Mouse (Mus musculus) forebrain, embryonic 11.5 days (tissue): ENCODE data around the gene Jsrp1. TPM values are rescaled to one million over a fixed set of nuclear protein-coding genes. Genes with fewer than 3 reads are reported as not detected.
A peak's percentile ranks its signal among the peaks of the same experiment; 100 is the strongest.

Experiments used
- ATAC-seq: fragments of 200-750 bp; cut with Nextera tagmentation; replicated peaks from 2 replicates; pipeline ENCODE4 v1.8.0; 2017; ENCODE audit warnings: moderate TSS enrichment; ENCODE audit not compliant: low FRiP score
- DNase-seq: peaks from one replicate; pipeline ENCODE4 v3.0.0-alpha.2; 2017; ENCODE audit warnings: low spot score
- H3K27ac ChIP-seq: fragments of 300-500 bp; sonication (generic); 2 replicates; pipeline ENCODE4 v1.5.1; 2014; ENCODE audit warnings: low read depth, low read length
- H3K27me3 ChIP-seq: fragments of 300-500 bp; sonication (generic); 2 replicates; pipeline ENCODE4 v1.6.1; 2014; ENCODE audit warnings: mild to moderate bottlenecking, low read length, mixed read lengths; ENCODE audit not compliant: control insufficient read depth, insufficient read depth
- H3K36me3 ChIP-seq: fragments of 300-500 bp; sonication (generic); 2 replicates; pipeline ENCODE4 v1.6.1; 2014; ENCODE audit warnings: mild to moderate bottlenecking, low read length, moderate library complexity, mixed read lengths; ENCODE audit not compliant: control insufficient read depth, insufficient read depth
- H3K4me1 ChIP-seq: fragments of 300-500 bp; sonication (generic); replicated peaks from 2 replicates; pipeline ENCODE4 v1.6.1; 2014; ENCODE audit warnings: low read length, mixed read lengths; ENCODE audit not compliant: control insufficient read depth, insufficient read depth
- H3K4me2 ChIP-seq: fragments of 300-500 bp; sonication (generic); 2 replicates; pipeline ENCODE4 v1.6.1; 2014; ENCODE audit warnings: low read depth, mild to moderate bottlenecking, low read length, moderate library complexity, mixed read lengths; ENCODE audit not compliant: severe bottlenecking
- H3K4me3 ChIP-seq: fragments of 300-500 bp; sonication (generic); 2 replicates; pipeline ENCODE4 v1.5.1; 2014; ENCODE audit warnings: low read depth, low read length
- H3K9ac ChIP-seq: fragments of 300-500 bp; sonication (generic); 2 replicates; pipeline ENCODE4 v1.6.1; 2014; ENCODE audit warnings: low read length
- H3K9me3 ChIP-seq: fragments of 300-500 bp; sonication (generic); 2 replicates; pipeline ENCODE4 v1.6.1; 2016; ENCODE audit warnings: low read length, mixed read lengths; ENCODE audit not compliant: control insufficient read depth
- WGBS: fragments of 180-500 bp; shearing (Covaris S2); extraction: QIAGEN DNeasy Blood & Tissue Kit; methylation state at CpG from one replicate; pipeline ENCODE4 v1.1.7; 2014; 5-methylcytosine and 5-hydroxymethylcytosine counted together
- polyA plus RNA-seq: library from polyadenylated mRNA; unstranded; fragments of >200 nt; fragmentation: Nextera tagmentation; extraction: Ambion mirVana; gene quantifications from 2 replicates; pipeline ENCODE4 v1.2.1, GENCODE M21; 2014

Jsrp1 gene
- polyA plus RNA-seq, 1 experiment from 2014 or later: 0.47 TPM

DNA sequence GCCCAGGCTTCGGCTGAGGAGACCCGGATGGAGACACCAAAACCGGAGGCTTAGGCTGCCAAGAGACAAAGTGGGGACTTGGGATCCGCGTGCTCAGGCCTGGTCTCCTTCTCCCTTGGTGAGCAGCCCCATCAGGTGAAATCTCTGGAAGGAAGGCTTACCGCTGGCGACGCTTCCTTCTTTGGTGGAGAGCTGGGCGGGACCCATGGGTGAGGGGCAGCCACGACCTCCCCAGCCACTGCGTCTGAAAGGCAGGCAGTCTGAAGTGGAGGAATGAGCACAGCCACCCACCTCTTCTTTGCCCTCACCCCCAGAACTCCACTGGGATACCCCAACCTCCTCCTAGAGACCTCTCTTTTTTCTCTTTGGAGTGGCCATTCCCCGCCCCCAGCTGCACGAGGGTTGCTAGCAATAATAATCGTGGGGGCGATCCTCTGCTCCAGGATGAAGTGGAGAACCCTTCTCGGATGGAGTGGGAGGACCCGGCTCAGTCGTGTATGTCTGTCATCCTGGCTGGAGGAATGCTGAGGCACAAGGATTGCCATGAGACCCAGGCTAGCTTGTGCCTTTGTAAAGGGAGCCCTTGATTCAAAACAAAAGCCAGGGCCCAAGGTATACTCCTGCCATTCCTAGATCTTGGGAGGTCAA, 4.2 kb downstream of the Jsrp1 start:
- Histone ChIP-seq H3K9ac (no peak overlapping the region; the same call in 1 of the 2 replicates), H3K4me3 (no peak overlapping the region), H3K4me2 (peak overlapping the region; percentile 34; the same call in 1 of the 2 replicates), H3K27me3 (peaks cover 30% of the 10 kb centered on the region), H3K4me1 (peaks cover 23% of the 10 kb centered on the region), H3K36me3 (no peaks in the 10 kb centered on the region; the same call in 1 of the 2 replicates), H3K27ac (no peak overlapping the region), H3K9me3 (no peaks in the 10 kb centered on the region)
- ATAC-seq: no peak
- no peak for DNase-seq
- 11% methylated on average over 17 of the region's 18 CpGs for WGBS

DNA sequence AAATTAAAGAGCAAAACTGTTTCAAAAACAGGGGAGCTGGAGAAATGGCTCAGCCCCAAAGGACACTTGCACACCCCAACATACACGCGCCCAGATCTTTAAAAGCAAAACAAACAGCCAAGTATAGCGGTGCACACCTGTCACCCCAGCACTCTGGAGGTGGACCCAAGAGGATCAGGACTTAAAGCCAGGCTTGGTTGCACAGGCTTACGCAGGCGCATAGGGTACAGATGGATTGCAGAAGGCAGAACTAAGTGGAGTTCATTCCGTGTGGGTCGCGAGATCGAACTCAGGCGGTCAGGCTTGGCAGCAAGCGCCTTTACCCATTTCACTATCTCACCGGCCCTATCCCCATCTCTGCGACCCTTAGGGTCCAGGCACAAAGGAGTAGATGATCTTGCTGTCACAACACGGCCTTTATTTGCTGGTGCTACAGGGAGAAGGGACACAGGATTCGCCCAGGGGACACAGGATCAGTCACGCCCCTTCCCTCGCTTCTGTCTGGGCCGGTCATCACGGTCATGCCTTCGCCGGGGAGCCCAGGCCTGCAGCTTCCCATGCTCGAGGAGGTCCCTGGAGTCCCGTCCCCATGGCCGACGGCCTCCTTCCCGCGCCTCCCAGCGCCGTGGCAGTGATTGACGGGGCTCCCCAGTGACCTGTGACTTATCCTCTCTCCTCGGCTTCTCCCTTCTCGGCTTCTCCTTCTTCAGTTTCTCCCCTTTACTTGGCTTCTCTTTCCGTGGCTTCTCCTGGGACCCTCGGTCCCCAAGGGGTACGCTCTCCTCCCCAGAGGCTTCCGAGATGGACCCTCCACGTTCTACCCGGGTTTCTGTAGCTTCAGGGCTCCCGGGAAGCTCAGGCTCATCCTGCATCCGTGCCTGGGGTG, 5.0 kb downstream of the Jsrp1 start:
- Histone ChIP-seq H3K36me3 (peaks cover 3% of the 10 kb centered on the region), H3K9ac (no peak overlapping the region; the same call in 1 of the 2 replicates), H3K27me3 (peaks cover 30% of the 10 kb centered on the region), H3K9me3 (no peaks in the 10 kb centered on the region), H3K4me3 (no peak overlapping the region), H3K27ac (no peak overlapping the region), H3K4me2 (peak overlapping the region; percentile 34; the same call in 1 of the 2 replicates), H3K4me1 (peaks cover 23% of the 10 kb centered on the region)
- no peak for ATAC-seq
- 15% methylated on average over 39 of the region's 40 CpGs for WGBS
- DNase-seq: no peak

DNA sequence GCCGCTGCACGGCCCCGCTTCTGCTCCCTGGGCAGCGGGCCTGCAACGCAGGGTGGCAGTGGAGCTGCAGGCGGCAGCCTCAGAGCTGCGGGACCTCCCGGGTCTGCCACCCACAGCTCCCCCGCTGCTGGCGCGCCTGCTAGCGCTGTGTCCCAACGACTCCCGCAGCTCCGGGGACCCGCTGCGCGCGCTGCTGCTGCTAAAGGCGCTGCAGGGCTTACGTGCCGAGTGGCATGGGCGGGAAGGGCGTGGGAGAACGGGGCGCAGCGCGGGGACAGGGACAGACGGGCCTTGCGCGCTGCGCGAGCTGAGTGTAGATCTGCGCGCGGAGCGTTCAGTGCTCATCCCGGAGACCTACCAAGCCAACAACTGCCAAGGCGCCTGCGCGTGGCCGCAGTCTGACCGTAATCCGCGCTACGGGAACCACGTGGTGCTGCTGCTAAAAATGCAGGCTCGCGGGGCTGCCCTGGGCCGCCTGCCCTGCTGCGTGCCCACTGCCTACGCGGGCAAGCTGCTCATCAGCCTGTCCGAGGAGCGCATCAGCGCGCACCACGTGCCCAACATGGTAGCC, 6.2 kb downstream of the Jsrp1 start:
- peaks cover 23% of the 10 kb centered on the region for H3K4me1 ChIP-seq
- WGBS: 2% methylated on average over 58 of the region's 58 CpGs

DNA sequence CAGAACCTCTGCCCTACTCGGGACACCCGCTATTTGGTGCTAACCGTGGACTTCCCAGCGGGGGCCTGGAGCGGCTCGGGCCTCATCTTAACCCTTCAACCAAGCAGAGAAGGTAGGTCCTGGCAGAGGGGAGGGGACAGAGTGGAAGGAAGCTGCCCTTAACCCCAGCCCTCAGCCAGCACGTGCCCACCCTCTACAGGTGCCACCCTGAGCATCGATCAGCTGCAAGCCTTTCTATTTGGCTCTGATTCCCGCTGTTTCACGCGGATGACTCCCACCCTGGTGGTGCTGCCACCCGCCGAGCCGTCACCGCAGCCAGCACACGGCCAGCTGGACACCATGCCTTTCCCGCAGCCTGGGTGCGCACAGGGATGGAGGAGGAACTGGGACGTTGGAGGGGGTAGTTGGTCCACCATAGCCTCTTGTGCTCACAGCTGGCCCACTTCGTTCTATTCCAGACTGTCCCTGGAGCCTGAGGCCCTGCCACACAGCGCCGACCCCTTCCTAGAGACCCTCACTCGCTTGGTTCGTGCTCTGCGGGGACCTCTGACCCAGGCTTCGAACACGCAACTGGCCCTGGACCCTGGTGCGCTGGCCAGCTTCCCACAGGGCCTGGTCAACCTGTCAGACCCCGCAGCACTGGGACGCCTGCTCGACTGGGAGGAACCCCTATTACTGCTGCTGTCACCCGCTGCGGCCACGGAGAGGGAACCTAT, 6.8 kb downstream of the Jsrp1 start:
- H3K27ac ChIP-seq: no peak overlapping the region
- peak overlapping the region; percentile 42 for H3K4me3 ChIP-seq
- DNase-seq (no peak), ATAC-seq (no peak; the same call in 1 of the 2 replicates)
- H3K36me3 ChIP-seq: peaks cover 15% of the 10 kb centered on the region
- H3K4me2 ChIP-seq: peak overlapping the region; percentile 95
- no peaks in the 10 kb centered on the region for H3K9me3 ChIP-seq
- 40% methylated on average over 34 of the region's 34 CpGs for WGBS
- peak overlapping the region; percentile 59 for H3K9ac ChIP-seq
- peaks cover 23% of the 10 kb centered on the region for H3K4me1 ChIP-seq
- H3K27me3 ChIP-seq: peaks cover 30% of the 10 kb centered on the region

More for the DNA sequence above, 6.2 kb downstream of the Jsrp1 start:
- Histone ChIP-seq H3K4me3 (peak overlapping the region; percentile 42), H3K27me3 (peaks cover 30% of the 10 kb centered on the region), H3K9me3 (no peaks in the 10 kb centered on the region), H3K9ac (peak overlapping the region; percentile 59), H3K36me3 (peaks cover 15% of the 10 kb centered on the region), H3K4me2 (peak overlapping the region; percentile 95), H3K27ac (0 out of 2 replicates have a peak overlapping the region, but pooled peaks have one; percentile 25)
- DNase-seq (peak; percentile 84), ATAC-seq (peak; percentile 82)

DNA sequence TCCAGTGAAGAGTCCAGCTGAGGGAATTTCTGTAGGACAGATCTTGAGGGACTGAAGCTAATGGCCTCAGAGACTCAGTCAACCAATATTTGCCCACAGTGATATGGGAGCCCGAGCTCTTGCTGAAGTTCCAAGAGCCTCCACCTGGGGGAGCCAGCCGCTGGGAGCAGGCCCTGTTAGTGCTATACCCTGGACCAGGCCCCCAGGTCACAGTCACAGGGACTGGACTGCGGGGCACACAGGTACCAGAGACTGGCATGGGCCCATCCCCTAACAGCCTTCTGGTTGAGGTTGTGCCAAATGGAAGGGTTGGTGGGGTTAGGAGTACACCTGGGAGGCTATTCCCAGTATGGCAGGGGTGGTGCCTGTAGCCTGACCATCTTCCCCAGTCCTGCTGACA, 7.4 kb downstream of the Jsrp1 start:
- Histone ChIP-seq H3K9me3 (no peaks in the 10 kb centered on the region), H3K4me2 (no peak overlapping the region), H3K9ac (no peak overlapping the region), H3K27me3 (peaks cover 30% of the 10 kb centered on the region), H3K4me3 (no peak overlapping the region), H3K36me3 (peaks cover 15% of the 10 kb centered on the region), H3K27ac (no peak overlapping the region), H3K4me1 (peaks cover 23% of the 10 kb centered on the region)
- ATAC-seq (peak; percentile 44; the same call in 1 of the 2 replicates), DNase-seq (peak; percentile 89)
- WGBS: 11% methylated on average over 3 of the region's 3 CpGs

DNA sequence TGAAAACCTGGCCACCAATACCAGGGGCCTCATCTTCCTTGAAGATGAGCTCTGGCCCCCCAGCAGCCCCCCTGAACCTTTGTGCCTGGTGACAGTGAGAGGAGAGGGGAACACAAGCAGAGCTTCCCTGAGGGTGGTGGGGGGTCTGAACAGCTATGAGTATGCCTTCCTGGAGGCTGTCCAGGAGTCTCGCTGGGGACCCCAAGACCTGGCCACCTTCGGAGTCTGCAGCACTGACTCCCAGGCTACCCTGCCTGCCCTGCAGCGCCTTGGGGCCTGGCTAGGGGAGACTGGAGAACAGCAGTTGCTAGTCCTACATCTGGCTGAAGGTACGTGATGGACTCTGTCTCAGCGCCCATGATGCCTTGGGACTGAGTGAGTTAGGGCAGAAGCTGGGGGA, 8.0 kb downstream of the Jsrp1 start:
- DNase-seq (no peak), ATAC-seq (no peak)
- Histone ChIP-seq H3K27me3 (peaks cover 26% of the 10 kb centered on the region), H3K9me3 (no peaks in the 10 kb centered on the region), H3K9ac (no peak overlapping the region), H3K36me3 (peaks cover 15% of the 10 kb centered on the region), H3K4me3 (no peak overlapping the region), H3K27ac (no peak overlapping the region), H3K4me1 (peaks cover 23% of the 10 kb centered on the region), H3K4me2 (no peak overlapping the region)
- 83% methylated on average over 5 of the region's 5 CpGs for WGBS

DNA sequence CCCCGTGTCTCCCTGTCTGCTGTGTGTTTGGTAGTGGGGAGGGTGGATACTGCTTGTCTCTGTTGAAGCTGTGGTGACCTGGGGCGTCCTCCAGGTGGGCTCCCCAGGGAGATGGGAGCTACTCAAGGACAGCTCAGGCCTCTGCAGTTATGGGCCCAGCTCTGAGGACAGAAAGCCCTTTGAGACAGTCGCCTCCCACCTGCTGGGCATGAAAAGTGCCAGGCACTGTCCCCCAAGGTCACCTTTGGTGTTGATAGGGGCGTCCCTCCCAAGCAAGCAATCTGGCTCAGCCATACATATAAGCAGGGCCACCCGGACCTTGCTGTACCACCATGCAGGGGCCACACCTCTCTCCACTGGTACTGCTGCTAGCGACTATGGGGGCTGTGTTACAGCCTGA, 8.4 kb downstream of the Jsrp1 start, which contains the start of gene Amh:
Gene Amh (plus strand): TSS at position 328 of the 400 bp plus-strand sequence.
- Histone ChIP-seq H3K9ac (no peak within 1 kb of the TSS), H3K4me1 (peaks cover 25% of the 10 kb centered on the region), H3K9me3 (no peaks in the 10 kb centered on the region), H3K4me3 (no peak within 1 kb of the TSS), H3K4me2 (no peak within 1 kb of the TSS), H3K27me3 (peaks cover 24% of the 10 kb centered on the region), H3K36me3 (peaks cover 15% of the 10 kb centered on the region), H3K27ac (no peak within 1 kb of the TSS)
- DNase-seq (no peak), ATAC-seq (no peak)
- WGBS: 69% methylated on average over 6 of the region's 6 CpGs

DNA sequence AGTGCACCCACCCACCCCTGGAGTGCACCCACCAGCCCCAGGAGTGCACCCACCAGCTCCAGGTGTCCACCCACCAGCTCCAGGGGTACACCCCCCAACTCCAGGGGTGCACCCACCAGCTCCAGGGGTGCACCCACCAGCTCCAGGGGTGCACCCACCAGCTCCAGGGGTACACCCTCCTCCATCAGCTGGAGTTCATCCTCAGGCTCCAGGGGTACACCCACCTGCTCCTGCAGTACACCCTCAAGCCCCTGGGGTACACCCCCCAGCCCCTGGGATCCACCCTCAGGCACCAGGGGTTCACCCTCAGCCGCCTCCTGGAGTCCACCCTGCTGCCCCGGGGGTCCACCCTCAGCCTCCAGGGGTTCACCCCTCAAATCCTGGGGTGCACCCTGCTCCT, 9.0 kb downstream of the Jsrp1 start:
- H3K4me2 ChIP-seq: no peak overlapping the region
- ATAC-seq (no peak), DNase-seq (no peak)
- no peak overlapping the region for H3K9ac ChIP-seq
- peaks cover 21% of the 10 kb centered on the region for H3K27me3 ChIP-seq
- no peaks in the 10 kb centered on the region for H3K9me3 ChIP-seq
- H3K36me3 ChIP-seq: peaks cover 15% of the 10 kb centered on the region
- no peak overlapping the region for H3K27ac ChIP-seq
- H3K4me3 ChIP-seq: no peak overlapping the region
- 100% methylated on average over 2 of the region's 2 CpGs for WGBS
- H3K4me1 ChIP-seq: peaks cover 29% of the 10 kb centered on the region
